Mouse (Mus musculus): Measurements from ENCODE around the gene Grap2.
A peak's percentile ranks its signal among the peaks of the same experiment; 100 is the strongest.

Gene Grap2

DNA sequence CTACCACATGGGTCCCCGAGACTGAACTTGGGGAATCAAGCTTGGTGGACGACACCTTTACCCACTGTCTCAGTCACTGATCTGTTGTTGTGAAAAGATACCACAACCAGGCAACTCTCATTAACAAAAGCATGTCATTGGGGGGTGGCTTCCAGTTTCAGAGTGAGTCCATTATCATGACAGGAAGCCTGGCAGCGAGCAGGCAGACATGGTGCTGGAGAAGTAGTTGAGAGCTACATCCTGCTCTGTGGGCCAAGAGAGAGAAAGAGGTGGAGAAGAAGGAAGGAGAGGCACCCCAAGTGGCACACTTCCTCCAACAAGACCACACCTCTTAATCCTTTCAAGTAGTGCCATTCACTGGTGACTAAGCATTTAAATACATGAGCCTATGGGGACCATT lies 67.5 kb downstream of the Grap2 start:
- no peak for DNase-seq

DNA sequence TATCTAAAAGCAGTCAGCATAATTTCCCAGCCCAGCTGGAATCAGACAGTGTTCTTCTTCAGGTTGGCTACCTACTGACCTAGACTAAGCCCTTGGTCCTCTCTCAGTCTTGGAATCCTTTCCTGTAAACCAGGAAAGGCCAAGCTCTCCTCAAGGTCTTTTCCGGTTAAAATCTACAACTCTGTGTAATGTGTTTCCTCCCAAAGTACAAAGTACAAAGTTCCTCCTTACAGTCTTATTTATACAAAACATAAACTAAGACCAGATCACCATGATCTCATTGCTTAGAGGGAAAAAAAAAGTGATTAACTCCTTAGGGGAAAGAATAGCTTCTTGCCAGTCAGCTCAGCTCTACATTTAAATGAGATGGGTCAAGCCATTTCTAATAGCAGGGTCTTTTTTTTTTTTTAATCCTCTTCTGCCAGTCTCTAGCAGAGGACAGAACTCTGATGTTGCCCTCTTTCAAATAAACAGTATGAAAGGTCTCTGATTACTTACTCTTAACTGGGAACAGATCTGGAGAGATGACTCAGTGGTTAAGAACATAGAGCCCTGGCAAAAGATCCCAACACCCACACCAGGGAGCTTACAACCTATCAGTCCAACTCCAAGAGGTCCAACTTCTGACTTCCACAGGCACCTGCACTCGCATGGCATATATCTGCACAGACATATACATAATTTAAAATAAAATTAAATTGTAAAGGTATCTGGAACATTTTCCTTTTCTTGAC lies 69.5 kb downstream of the Grap2 start:
- DNase-seq, result no peak

GRCm38 (mm10) chr15:80645006-80645797 lies 72.8 kb downstream of the Grap2 start:
- DNase-seq, result no peak

DNA sequence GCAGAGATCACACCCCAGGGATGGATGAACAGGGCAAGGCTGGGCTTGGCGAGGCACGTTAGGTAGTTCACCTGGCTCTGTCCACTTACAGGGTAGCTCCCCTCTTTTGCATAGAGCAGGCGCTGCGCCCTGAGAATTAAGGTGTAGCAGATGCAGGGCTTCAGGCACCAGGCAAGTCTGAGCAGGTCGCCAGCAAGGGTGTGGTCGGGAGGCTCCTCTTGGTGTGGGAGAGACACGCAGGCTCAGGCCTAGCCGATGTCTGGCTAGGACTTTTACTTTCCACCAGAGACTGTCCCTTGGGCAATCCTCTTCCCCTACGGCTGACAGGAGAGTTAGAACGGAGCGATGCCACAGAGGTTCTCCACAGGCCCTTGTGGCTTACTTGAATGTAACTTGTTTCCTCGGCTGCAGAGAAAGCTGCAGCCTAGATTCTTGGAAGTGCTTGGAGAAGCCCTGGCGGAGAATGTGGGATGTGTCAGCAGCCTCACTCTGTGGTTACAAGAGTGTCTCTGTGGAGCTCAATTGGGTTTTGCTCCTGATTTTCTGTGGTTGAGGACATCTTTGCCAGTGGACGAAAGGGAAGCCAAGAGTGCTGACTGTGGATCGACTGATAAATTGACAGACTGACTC lies 76.7 kb downstream of the Grap2 start:
- DNase-seq, result no peak

- DNase-seq, result no peak
Measured at GRCm38 (mm10) chr15:80650412-80650811, 78.0 kb downstream of the Grap2 start.

- DNase-seq, result no peak
Measured at GRCm38 (mm10) chr15:80653865-80654264, 81.5 kb downstream of the Grap2 start.

DNA sequence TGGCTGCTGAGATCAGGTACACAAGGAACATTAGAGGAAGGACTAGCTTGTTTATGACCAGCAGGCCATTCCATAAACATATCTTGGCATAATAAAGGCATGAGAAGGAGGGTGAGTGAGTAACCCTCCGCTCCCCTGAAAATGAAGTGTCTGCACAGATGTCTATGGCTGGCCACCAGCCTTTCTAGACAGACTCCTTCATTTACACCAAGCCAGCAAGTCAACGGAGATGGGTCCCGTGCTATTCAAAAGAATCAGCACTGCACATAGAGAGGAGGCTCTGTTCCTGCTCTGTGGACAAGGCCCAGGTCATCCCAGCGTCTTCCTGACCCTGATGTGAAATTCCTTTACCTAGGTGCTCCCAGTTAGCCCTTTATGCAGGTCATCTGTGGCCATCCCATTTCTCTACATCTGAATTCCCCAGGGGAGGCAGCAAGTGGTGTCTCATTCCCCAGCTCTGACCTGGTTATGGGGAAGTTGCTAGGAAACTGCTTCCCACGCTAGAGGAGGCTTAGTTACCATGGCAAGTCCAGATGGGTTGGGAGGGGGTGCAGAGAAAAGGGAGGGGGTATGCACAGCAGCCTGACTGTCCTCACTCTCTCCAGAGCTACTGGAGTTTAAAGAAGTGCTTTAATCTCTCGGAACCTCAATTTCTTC lies 86.5 kb downstream of the Grap2 start:
- DNase-seq, result no peak

DNA sequence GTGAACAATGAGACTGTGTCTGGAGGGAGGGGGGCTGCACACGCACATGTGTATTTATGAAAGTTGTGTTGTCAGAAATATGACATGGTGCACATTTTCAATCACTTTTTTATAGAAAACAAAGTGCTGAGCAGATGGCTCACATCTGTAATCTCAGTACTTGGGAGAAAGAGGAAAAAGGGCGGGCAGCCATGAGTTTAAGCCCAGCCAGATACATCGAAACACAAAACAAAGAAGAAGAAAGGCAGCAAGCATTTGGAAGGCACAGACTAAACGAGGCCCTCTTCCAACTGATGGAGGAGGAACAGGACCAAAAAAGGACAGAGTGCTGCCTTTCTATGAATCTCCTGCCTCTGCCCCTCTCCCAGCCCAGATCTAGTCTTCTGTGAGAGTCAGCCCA lies 88.6 kb downstream of the Grap2 start:
- no peak for DNase-seq

DNA sequence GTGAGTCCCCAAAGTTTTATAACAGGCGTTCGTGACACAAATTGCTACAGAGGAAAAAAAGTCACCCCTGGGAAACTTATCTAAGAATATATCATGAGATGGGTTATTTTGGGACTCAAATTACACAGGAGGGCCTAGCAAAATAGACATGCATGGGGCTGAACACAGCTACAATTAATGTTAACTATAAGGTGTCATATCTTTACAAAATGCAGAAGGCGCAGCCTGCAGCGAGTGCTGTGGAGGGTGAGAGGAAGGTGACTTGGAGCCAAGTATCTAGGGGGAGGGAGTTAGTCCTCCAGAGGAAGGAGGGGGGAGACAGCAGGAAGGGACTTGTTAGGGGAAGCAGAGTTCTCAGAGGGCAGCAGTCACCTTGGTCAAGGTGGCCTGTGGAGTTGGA lies 92.0 kb downstream of the Grap2 start:
- no peak for DNase-seq

DNA sequence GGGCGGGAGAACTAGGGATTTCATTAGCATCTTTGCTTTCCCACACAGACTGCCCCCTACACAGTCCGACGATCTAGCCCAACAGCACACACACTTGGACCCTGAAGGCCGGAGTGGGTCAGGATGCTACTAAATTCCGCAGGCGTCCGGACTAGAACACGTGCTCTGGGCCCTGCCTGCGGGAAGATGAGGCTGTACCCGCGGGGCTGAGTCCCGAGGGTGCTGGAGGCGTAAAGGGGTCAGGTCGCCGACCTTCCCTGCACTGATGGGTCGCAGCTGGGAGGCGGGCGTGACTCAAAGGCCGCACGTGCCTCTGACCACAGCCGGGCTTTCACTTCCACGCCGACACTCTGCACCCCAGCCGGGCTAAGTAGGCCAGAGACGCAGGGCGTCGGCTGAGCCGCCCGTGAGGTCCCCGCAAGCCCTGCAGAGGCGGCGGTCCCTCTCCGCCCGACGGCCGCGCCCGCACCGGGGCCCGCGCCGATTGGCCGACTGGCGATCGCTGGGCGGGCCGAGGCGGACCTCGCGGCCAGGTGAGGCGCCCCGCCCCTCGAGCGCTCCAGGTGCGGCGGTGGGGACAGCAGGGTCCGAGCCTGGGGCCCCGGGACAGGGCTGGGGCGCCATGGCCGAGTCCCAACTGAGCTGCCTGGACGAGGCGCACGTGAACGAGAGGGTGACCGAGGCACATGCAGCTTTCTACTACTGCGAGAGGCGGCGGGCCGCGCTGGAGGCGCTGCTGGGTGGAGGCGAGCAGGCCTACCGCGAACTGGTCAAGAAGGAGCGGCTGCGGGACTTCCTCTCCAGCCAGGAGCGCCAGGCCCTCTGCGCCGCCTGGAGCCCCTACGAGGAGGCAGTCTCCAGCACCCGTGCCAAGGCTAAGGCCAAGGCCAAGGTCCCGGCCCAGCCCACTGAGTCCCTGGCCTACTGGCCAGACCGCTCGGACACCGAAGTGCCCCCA lies 99.2 kb downstream of the Grap2 start, which contains the start of gene Fam83f:
TSS of gene Fam83f (plus strand) at position 553 of the 958 bp plus-strand sequence.
- DNase-seq, result peak; percentile 58

- no peak for DNase-seq
Measured at GRCm38 (mm10) chr15:80672810-80673209, 100.4 kb downstream of the Grap2 start.

DNA sequence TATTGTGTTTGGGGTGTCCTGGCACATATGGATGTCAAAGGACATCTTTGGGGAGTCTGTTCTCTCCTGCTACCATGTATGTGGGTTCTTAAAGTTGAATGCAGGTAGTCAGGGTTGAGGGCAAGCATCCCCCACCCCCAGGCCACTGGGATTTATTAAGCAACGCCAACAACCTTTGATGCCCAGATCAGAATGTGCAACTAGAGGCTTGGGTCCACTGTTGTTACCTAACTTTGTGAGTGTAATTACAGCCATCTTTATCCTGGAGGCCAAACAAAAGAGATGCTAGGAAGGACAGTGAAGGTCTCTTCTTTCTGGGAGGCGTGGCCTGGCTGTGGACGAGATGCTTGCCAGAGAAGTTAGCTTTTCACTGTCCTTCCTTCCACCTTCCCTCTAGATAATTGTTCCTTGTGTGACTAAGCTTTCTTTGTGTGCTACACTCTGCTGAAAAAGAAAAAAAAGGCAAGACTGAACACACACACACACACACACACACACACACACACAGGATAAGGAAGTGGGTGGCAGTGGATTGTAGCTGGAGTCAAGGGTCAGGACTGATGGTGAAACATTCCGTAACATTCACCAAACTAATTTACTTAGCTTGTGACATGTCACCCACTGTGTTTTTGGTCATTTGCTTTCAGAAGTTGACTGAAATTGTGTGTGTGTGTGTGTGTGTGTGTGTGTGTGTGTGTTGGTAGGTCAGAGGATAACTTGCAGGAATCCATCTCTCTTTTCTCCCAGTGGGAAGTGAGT lies 101.1 kb downstream of the Grap2 start:
- DNase-seq, result peak; percentile 34

GRCm38 (mm10) chr15:80674700-80675099 lies 102.3 kb downstream of the Grap2 start:
- DNase-seq, result no peak

DNA sequence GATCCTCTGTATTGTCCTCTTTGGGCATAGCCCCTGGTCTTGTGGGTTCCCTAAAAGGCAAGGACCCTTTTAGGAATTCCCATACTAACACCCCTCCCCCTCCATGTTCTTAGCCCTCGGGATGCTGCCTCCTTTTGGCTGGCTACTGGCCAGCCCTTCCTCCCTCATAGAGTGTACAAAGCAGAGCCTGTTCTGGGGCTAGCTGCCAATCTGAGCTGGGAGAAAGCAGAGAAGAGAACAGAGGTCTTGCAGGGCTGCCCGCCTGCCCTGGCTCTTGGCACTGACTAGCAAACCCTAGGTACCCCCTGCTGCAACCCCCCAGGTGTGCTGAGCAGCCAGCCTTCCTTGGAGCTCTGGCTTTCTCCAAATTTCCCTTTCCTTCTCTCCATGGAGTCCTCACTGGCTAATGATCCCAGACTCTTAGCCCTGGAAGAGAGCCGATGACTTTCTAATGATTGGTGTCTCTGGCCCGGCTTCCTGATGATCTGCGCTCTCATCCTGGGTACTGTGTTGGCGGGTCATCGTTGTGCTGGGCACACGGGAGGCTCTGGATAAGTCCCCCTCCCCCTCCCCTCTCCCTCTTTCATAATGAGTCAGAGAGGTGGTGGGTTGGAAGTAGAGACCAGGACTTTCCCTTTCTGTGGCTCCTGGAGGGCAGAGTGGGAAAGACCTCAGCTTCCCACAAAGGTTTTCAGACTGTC lies 107.3 kb downstream of the Grap2 start:
- peak; percentile 70 for DNase-seq

- peak; percentile 40 for DNase-seq
Measured at GRCm38 (mm10) chr15:80680347-80681030, 108.1 kb downstream of the Grap2 start.

- no peak for DNase-seq
Measured at GRCm38 (mm10) chr15:80681466-80681881, 109.1 kb downstream of the Grap2 start.

- DNase-seq, result no peak
Measured at GRCm38 (mm10) chr15:80682343-80682742, 109.9 kb downstream of the Grap2 start.

- DNase-seq, result no peak
Measured at GRCm38 (mm10) chr15:80683151-80683550, 110.8 kb downstream of the Grap2 start.

DNA sequence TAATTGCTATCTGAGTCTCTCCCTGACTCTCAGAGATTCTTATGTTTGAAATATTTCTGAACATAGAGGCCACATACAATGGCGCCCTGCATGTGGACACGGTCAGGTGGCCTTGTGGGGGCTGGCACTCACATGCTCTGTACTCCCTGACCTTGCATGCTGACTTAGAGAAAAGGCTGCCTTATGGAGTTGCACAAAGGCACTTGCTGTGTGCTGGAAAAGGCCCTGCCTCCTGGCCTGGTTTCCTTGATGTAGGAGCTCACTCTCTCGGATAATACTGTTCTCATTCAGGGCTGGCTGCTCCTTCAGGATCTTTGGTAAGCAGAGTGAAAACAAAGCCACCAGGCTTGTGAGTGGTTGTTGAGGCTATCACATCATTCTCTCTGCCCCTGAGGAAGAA lies 111.6 kb downstream of the Grap2 start:
- DNase-seq, result no peak

Data from lung, postnatal 10 days (tissue).